Mouse (Mus musculus) stomach, embryonic 15.5 days (tissue): ENCODE measurements around the gene Ddb2. TPM values are rescaled to one million over a fixed set of nuclear protein-coding genes. Genes with fewer than 3 reads are reported as not detected.

ENCODE experiments used
- ATAC-seq: fragments of 200-750 bp; cut with Nextera tagmentation; 2 replicates; pipeline ENCODE4 v1.8.0; 2017; ENCODE audit warnings: low read depth, moderate number of reproducible peaks, moderate TSS enrichment; ENCODE audit not compliant: insufficient read depth, low FRiP score
- H3K27ac ChIP-seq: fragments of 300-500 bp; sonication (generic); 2 replicates; pipeline ENCODE4 v1.5.1; 2015; ENCODE audit warnings: mild to moderate bottlenecking, inconsistent platforms
- H3K27me3 ChIP-seq: fragments of 300-500 bp; sonication (generic); replicated peaks from 2 replicates; pipeline ENCODE4 v1.6.1; 2015; ENCODE audit warnings: inconsistent platforms
- H3K36me3 ChIP-seq: fragments of 300-500 bp; sonication (generic); 2 replicates; pipeline ENCODE4 v1.6.1; 2015; ENCODE audit warnings: inconsistent platforms
- H3K4me1 ChIP-seq: fragments of 300-500 bp; sonication (generic); 2 replicates; pipeline ENCODE4 v1.6.1; 2015; ENCODE audit warnings: inconsistent platforms
- H3K4me2 ChIP-seq: fragments of 300-500 bp; sonication (generic); 2 replicates; pipeline ENCODE4 v1.6.1; 2015; ENCODE audit warnings: mild to moderate bottlenecking, inconsistent platforms
- H3K4me3 ChIP-seq: fragments of 300-500 bp; sonication (generic); replicated peaks from 2 replicates; pipeline ENCODE4 v1.5.1; 2015; ENCODE audit warnings: inconsistent platforms
- H3K9ac ChIP-seq: fragments of 300-500 bp; sonication (generic); 2 replicates; pipeline ENCODE4 v1.6.1; 2015; ENCODE audit warnings: inconsistent platforms
- H3K9me3 ChIP-seq: fragments of 300-500 bp; sonication (generic); 2 replicates; pipeline ENCODE4 v1.6.1; 2016; ENCODE audit warnings: inconsistent platforms
- WGBS: fragments of 180-500 bp; shearing (Covaris S2); methylation state at CpG from one replicate; pipeline ENCODE4 v1.1.7; 2015; 5-methylcytosine and 5-hydroxymethylcytosine counted together
- polyA plus RNA-seq: library from polyadenylated mRNA; unstranded; fragments of >200 nt; fragmentation: Nextera tagmentation; extraction: Ambion mirVana; gene quantifications from 2 replicates; pipeline ENCODE4 v1.2.1, GENCODE M21; 2015

Gene Ddb2
- polyA plus RNA-seq, 1 experiment from 2014 or later, result 18.5 TPM

DNA sequence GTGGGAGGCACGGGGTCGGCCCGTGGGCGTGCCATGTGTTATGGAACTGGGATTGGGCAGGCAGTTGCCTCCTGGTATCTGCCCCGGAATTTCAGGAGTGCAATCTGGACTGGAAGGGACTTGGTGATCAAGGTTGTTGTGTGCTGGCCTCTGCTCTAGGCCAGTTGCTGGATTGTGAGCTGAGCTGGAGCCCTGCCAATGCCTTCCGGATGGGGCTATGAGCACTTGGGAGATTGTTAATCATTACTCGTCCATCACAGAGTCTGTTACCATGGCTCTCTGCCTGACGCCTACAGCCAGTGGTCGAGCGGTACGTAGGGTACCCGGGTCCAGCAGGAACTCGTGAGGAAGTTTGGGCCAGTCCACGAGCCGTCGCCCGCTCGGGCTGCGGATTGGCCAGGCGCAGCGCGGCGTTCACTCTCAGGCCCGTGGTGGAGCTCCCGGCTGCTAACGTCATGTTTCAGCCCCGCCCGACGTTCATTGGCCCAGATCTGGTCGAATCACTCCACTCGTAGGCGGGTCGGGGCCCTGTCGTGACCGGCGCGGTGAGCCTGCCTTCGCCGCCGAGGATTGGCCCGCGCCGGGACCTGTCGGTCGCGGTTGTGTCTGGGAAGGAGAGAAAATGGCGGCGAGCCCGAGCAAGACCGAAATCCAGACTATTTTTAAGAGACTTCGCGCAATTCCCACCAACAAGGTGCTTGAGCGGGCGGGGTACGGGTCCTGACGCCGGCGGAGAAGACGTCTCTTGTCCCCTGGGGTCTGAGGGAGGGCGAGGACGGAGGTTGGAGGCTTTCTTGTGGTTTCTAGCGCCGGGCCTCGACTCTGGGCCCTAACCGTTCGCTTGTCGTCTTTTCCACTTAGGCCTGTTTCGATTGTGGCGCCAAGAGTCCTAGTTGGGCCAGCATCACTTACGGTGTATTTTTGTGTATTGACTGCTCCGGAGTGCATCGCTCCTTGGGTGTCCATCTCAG is 28.2 kb upstream of the Ddb2 start, which contains the start of gene Arfgap2:
Gene Arfgap2, plus strand, starts transcription at position 264 of the 971 bp plus-strand sequence.
- H3K36me3 ChIP-seq, result peaks cover 53% of the 10 kb centered on the region

DNA sequence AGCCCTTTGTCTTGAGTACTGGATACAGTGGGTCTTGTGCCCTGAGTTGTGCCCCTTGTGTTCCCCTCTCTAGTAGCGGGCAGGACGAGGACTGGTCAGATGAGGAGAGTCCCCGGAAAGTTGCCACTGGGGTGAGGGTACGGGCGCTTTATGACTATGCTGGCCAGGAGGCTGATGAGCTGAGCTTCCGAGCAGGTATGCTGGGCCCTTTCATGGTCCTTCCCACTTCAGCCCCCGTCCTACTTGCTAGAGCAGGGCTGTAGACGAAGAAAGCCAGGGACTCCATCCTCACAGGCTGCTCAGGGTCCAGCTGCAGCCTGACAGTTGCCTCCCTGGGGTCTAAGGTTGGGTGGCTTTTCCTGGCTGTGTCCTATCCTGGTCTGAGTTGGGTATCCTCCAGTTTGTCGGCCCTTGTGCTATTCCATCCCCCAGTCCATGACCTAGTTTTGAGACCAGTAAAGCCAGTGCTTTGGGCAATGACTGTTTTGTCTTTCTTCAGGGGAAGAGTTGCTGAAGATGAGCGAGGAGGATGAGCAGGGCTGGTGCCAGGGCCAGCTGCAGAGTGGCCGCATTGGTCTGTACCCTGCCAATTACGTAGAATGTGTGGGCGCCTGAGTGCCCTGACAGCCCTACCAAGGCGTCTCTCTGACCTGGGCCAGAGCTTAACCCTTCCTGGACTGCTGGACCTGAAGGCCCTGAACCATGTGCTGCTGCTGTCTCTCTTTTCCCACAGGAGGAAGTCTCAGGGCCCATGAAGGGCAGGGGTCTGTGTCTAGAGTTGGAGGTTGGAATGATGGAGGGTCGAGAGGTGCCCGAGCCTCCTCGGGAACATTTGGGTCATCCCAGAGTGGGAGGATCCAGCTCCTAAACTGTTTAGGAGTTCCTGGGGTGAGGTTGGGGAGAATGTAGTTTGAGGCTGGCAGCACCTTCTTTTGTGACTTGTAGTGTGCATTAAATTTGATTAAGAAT is 27.2 kb upstream of the Ddb2 start:
- 84% methylated on average over 17 of the region's 17 CpGs for WGBS

More for the DNA sequence above, 28.2 kb upstream of the Ddb2 start, which contains the start of gene Arfgap2:
- peaks cover 8% of the 10 kb centered on the region for H3K4me1 ChIP-seq
- H3K4me2 ChIP-seq, result peak within 1 kb of the TSS; percentile 67
- peak within 1 kb of the TSS; percentile 89 for H3K9ac ChIP-seq
- peak within 1 kb of the TSS; percentile 74 for H3K4me3 ChIP-seq
- H3K9me3 ChIP-seq, result no peaks in the 10 kb centered on the region
- H3K27ac ChIP-seq, result peak within 1 kb of the TSS; percentile 95
- ATAC-seq, result peak; percentile 99
- H3K27me3 ChIP-seq, result no peaks in the 10 kb centered on the region
- WGBS, result under 1% methylated on average over 72 of the region's 72 CpGs

DNA sequence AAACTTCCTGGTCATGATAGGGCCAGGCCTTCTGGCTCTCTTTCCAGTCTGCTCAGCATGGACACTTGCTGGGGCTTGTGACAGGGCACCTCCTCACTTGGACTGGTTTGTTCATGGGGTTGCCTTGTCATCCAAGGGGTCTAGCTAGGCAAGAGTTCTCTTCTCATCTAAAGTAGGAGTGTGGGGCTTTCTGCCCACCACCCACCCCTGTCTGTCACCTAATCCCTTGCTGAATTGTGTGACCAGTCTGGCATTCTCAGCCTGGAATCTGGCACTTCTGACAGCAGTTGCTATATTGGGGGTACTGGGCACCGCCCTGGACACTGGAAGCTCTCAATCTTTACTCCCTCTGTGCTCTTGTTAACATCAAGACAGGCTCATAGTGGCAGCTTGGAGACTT is 22.7 kb upstream of the Ddb2 start:
- no peak overlapping the region for H3K4me3 ChIP-seq
- H3K4me2 ChIP-seq, result no peak overlapping the region
- 82% methylated on average over 1 of the region's 1 CpGs for WGBS
- no peak for ATAC-seq
- no peak overlapping the region for H3K9ac ChIP-seq
- H3K36me3 ChIP-seq, result peaks cover 27% of the 10 kb centered on the region; the same call in 1 of the 2 replicates
- H3K27me3 ChIP-seq, result peaks cover 11% of the 10 kb centered on the region; the same call in 1 of the 2 replicates
- no peaks in the 10 kb centered on the region for H3K9me3 ChIP-seq
- no peak overlapping the region for H3K27ac ChIP-seq
- H3K4me1 ChIP-seq, result peaks cover 34% of the 10 kb centered on the region

More for the DNA sequence above, 27.2 kb upstream of the Ddb2 start:
- no peaks in the 10 kb centered on the region for H3K9me3 ChIP-seq
- peaks cover 8% of the 10 kb centered on the region for H3K4me1 ChIP-seq
- H3K9ac ChIP-seq, result no peak overlapping the region; the same call in 1 of the 2 replicates
- peak overlapping the region; percentile 67 for H3K4me2 ChIP-seq
- H3K36me3 ChIP-seq, result peaks cover 46% of the 10 kb centered on the region
- ATAC-seq, result no peak
- peak overlapping the region; percentile 74 for H3K4me3 ChIP-seq
- no peaks in the 10 kb centered on the region for H3K27me3 ChIP-seq
- peak overlapping the region; percentile 84 for H3K27ac ChIP-seq

- 42% methylated on average over 1 of the region's 1 CpGs for WGBS
- Histone ChIP-seq H3K9ac (no peak overlapping the region), H3K4me2 (peak overlapping the region; percentile 93), H3K4me1 (peaks cover 30% of the 10 kb centered on the region), H3K9me3 (no peaks in the 10 kb centered on the region), H3K36me3 (peaks cover 27% of the 10 kb centered on the region; the same call in 1 of the 2 replicates), H3K27me3 (peaks cover 12% of the 10 kb centered on the region; the same call in 1 of the 2 replicates), H3K27ac (peak overlapping the region; percentile 82; the same call in 1 of the 2 replicates), H3K4me3 (no peak overlapping the region)
- ATAC-seq, result no peak
Measured at GRCm38 (mm10) chr2:91258830-91259229, 22.0 kb upstream of the Ddb2 start.

DNA sequence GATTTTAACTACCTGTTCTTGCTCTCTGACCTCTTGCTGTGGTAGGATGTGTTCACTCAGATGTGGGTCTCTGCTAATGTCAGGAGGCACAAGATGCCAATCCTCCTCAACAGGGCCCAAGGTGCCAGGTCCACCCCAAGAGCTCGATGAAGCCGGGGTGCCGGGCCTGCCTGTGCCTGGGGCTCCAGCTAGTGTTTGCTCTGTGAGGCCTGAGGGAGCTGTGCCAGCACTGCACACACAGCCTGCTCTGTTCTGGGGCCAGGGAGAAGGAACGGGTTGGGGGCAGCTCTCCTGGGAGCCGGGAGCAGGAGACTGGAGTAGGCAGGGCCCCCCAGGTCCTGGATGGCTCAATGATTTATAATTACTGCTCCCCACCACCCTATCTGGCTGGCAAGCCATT is 21.3 kb upstream of the Ddb2 start:
- peak overlapping the region; percentile 93 for H3K4me2 ChIP-seq
- peaks cover 19% of the 10 kb centered on the region; the same call in 1 of the 2 replicates for H3K36me3 ChIP-seq
- peak overlapping the region; percentile 45; the same call in 1 of the 2 replicates for H3K9ac ChIP-seq
- H3K27me3 ChIP-seq, result peaks cover 12% of the 10 kb centered on the region; the same call in 1 of the 2 replicates
- H3K9me3 ChIP-seq, result no peaks in the 10 kb centered on the region
- peaks cover 30% of the 10 kb centered on the region for H3K4me1 ChIP-seq
- H3K4me3 ChIP-seq, result peak overlapping the region; percentile 78
- H3K27ac ChIP-seq, result peak overlapping the region; percentile 82
- peak; percentile 16; the same call in 1 of the 2 replicates for ATAC-seq
- 47% methylated on average over 5 of the region's 5 CpGs for WGBS

GRCm38 (mm10) chr2:91257126-91257980 is 20.6 kb upstream of the Ddb2 start:
- 2% methylated on average over 22 of the region's 22 CpGs for WGBS
- no peaks in the 10 kb centered on the region for H3K9me3 ChIP-seq

DNA sequence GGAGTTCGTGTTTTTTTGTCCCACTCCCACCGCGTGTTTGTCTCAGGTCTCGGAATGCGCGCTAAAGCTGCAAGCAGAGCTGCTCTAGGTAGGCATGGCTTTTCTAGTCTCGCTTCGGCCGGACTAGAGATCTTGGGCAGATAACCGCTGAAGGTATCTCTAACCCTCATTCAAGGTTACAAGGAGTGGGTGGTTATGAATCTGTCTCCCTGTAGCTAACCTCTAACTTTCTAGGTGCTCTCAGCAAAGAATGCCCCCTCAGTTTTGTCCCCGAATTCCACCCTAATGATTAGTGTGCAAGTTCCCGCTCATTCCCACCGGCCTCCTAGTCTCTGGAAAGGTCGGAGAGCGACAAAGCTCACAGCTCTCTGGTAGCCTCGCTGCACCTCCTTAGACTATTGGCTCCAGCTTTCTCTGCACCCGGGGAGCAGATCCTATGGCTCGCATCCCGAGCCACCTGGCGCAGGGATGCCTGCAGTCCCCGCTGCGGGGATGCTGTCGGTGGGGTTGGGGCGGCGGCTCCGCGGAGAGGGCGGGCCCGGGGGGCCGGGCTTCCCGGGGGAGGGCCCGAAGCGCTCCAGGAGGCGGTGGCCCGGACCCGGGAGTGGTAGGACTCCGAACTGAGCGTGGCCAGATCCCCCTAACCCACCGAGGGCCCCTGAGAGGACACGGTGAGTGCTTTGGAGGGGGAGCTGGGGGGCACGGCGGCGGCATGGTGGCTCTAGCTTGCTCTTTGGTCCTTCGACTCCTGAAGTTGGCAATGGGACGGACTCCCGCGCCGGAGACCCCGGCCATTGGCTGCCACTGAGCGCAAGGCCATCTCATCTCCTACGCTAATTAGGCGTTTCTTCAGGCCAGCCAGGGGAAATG is 19.7 kb upstream of the Ddb2 start:
- H3K4me3 ChIP-seq, result peak overlapping the region; percentile 78
- peaks cover 12% of the 10 kb centered on the region; the same call in 1 of the 2 replicates for H3K27me3 ChIP-seq
- peak overlapping the region; percentile 82 for H3K27ac ChIP-seq
- 0 out of 2 replicates have a peak, but pooled peaks cover 11% of the 10 kb centered on the region for H3K36me3 ChIP-seq
- ATAC-seq, result peak; percentile 66
- peak overlapping the region; percentile 45 for H3K9ac ChIP-seq
- H3K4me1 ChIP-seq, result peaks cover 30% of the 10 kb centered on the region
- WGBS, result under 1% methylated on average over 52 of the region's 52 CpGs
- no peaks in the 10 kb centered on the region for H3K9me3 ChIP-seq
- H3K4me2 ChIP-seq, result peak overlapping the region; percentile 93

More at GRCm38 (mm10) chr2:91257126-91257980, 20.6 kb upstream of the Ddb2 start:
- Histone ChIP-seq H3K4me2 (peak overlapping the region; percentile 93), H3K27ac (peak overlapping the region; percentile 82), H3K4me3 (peak overlapping the region; percentile 78), H3K27me3 (peaks cover 12% of the 10 kb centered on the region; the same call in 1 of the 2 replicates), H3K4me1 (peaks cover 30% of the 10 kb centered on the region), H3K9ac (peak overlapping the region; percentile 45), H3K36me3 (0 out of 2 replicates have a peak, but pooled peaks cover 12% of the 10 kb centered on the region)
- peak; percentile 65 for ATAC-seq

DNA sequence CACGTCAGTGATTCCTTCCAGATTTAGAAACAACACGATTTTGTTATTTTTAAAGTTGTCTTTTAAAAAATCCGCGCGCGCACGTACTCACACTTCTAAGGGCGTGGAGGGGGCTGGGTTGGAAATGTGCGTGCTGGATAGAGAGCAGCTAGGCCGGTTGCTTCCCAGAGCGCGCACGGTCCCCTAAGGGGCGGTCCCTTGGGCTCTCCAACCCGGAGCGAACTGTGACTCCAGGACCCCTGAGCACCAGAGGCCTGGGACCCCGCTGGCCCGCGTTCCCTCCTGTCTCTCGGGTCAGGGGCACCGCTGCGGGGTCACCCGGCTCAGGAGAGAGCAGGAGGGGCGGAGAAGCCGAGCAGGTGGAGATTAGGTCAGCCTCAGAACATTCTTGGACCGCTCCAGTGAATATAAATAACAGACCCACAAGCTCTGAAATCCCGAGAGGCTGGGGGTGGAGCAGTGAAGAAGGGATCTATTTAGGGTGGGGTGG is 18.9 kb upstream of the Ddb2 start, which contains the start of gene Pacsin3:
Gene Pacsin3, plus strand, starts transcription at position 294 of the 490 bp plus-strand sequence.
- peak within 1 kb of the TSS; percentile 82 for H3K27ac ChIP-seq
- WGBS, result under 1% methylated on average over 27 of the region's 27 CpGs
- no peak; the same call in 1 of the 2 replicates for ATAC-seq

GRCm38 (mm10) chr2:91254725-91255380 is 18.1 kb upstream of the Ddb2 start:
- Histone ChIP-seq H3K9me3 (no peaks in the 10 kb centered on the region), H3K9ac (no peak overlapping the region), H3K4me1 (peaks cover 30% of the 10 kb centered on the region), H3K27ac (no peak overlapping the region), H3K4me2 (no peak overlapping the region), H3K27me3 (peaks cover 12% of the 10 kb centered on the region; the same call in 1 of the 2 replicates), H3K4me3 (no peak overlapping the region), H3K36me3 (no peaks in the 10 kb centered on the region)
- WGBS, result 36% methylated on average over 8 of the region's 8 CpGs
- ATAC-seq, result no peak

More for the DNA sequence above, 18.9 kb upstream of the Ddb2 start, which contains the start of gene Pacsin3:
- no peaks in the 10 kb centered on the region for H3K9me3 ChIP-seq
- peak within 1 kb of the TSS; percentile 78 for H3K4me3 ChIP-seq
- peak within 1 kb of the TSS; percentile 45 for H3K9ac ChIP-seq
- H3K27me3 ChIP-seq, result peaks cover 12% of the 10 kb centered on the region; the same call in 1 of the 2 replicates
- peaks cover 30% of the 10 kb centered on the region for H3K4me1 ChIP-seq
- H3K4me2 ChIP-seq, result peak within 1 kb of the TSS; percentile 93
- 0 out of 2 replicates have a peak, but pooled peaks cover 6% of the 10 kb centered on the region for H3K36me3 ChIP-seq
